Mouse (Mus musculus) ES-Bruce4 (cell line): ENCODE measurements around the gene Tshz2. TPM values are rescaled to one million over a fixed set of nuclear protein-coding genes. Genes with fewer than 3 reads are reported as not detected.

Experiments used
- H3K27ac ChIP-seq: 2 replicates; pipeline ENCODE4 v1.5.1; 2012; ENCODE audit warnings: low read length, inconsistent platforms; ENCODE audit not compliant: insufficient read depth
- H3K27me3 ChIP-seq: 2 replicates; pipeline ENCODE4 v1.6.1; 2012; ENCODE audit warnings: mild to moderate bottlenecking, low read length, inconsistent platforms; ENCODE audit not compliant: control insufficient read depth, poor library complexity, insufficient read depth, severe bottlenecking
- H3K36me3 ChIP-seq: 2 replicates; pipeline ENCODE4 v1.6.1; 2012; ENCODE audit warnings: inconsistent platforms, mild to moderate bottlenecking, low read length, moderate library complexity; ENCODE audit not compliant: control insufficient read depth, poor library complexity, insufficient read depth, severe bottlenecking
- H3K4me1 ChIP-seq: one replicate; pipeline ENCODE4 v1.8.1; 2011; ENCODE audit warnings: low read length; ENCODE audit not compliant: control insufficient read depth, insufficient read depth
- H3K4me3 ChIP-seq: 2 replicates; pipeline ENCODE4 v1.5.1; 2011; ENCODE audit warnings: low read depth, mild to moderate bottlenecking, low read length
- H3K9ac ChIP-seq: 2 replicates; pipeline ENCODE4 v1.6.1; 2012; ENCODE audit warnings: low read depth, mild to moderate bottlenecking, inconsistent platforms; ENCODE audit not compliant: poor library complexity, severe bottlenecking
- H3K9me3 ChIP-seq: replicated peaks from 2 replicates; pipeline ENCODE4 v1.6.1; 2012; ENCODE audit warnings: mild to moderate bottlenecking, low read length, inconsistent platforms; ENCODE audit not compliant: control insufficient read depth, poor library complexity, insufficient read depth, severe bottlenecking
- CTCF ChIP-seq: IDR thresholded peaks from one replicate; pipeline ENCODE4 v1.8.1; 2011; ENCODE audit warnings: low read depth, low read length
- EP300 ChIP-seq: IDR thresholded peaks from 2 replicates; pipeline ENCODE4 v1.6.1; 2011; ENCODE audit warnings: low read depth, low read length; ENCODE audit not compliant: insufficient read depth
- POLR2A ChIP-seq: IDR thresholded peaks from one replicate; pipeline ENCODE4 v1.8.1; 2011; ENCODE audit warnings: low read length; ENCODE audit not compliant: insufficient read depth
- polyA plus RNA-seq: library from polyadenylated mRNA; stranded (reverse); fragments of >200 nt; gene quantifications from 2 replicates; pipeline ENCODE4 v1.2.4, GENCODE M21; 2011; ENCODE audit warnings: low read depth; ENCODE audit not compliant: missing spikeins, insufficient read depth, insufficient read length

The Tshz2 gene
- polyA plus RNA-seq, 1 experiment, result 0.24 TPM

- no peaks in the 10 kb centered on the region for H3K36me3 ChIP-seq
- no peaks in the 10 kb centered on the region for H3K4me1 ChIP-seq
- H3K9me3 ChIP-seq, result no peaks in the 10 kb centered on the region
- no peak overlapping the region for H3K4me3 ChIP-seq
- no peak overlapping the region for H3K27ac ChIP-seq
- TF ChIP-seq CTCF, result no peak
- TF ChIP-seq POLR2A, result no peak
- no peak for TF ChIP-seq EP300
- no peaks in the 10 kb centered on the region for H3K27me3 ChIP-seq
- no peak overlapping the region for H3K9ac ChIP-seq
These were observed 201.8 kb downstream of the Tshz2 start for GRCm38 (mm10) chr2:169834602-169835001.

GRCm38 (mm10) chr2:169837031-169837605 is 204.3 kb downstream of the Tshz2 start:
- H3K4me1 ChIP-seq, result no peaks in the 10 kb centered on the region
- TF ChIP-seq CTCF (no peak), EP300 (no peak), POLR2A (no peak)
- H3K9ac ChIP-seq, result no peak overlapping the region

GRCm38 (mm10) chr2:169838521-169838920 is 205.7 kb downstream of the Tshz2 start:
- H3K36me3 ChIP-seq, result no peaks in the 10 kb centered on the region
- no peaks in the 10 kb centered on the region for H3K9me3 ChIP-seq
- no peak overlapping the region for H3K27ac ChIP-seq
- no peaks in the 10 kb centered on the region for H3K4me1 ChIP-seq
- TF ChIP-seq EP300 (no peak), CTCF (no peak), POLR2A (no peak)
- H3K4me3 ChIP-seq, result no peak overlapping the region
- H3K9ac ChIP-seq, result no peak overlapping the region
- H3K27me3 ChIP-seq, result no peaks in the 10 kb centered on the region

More at GRCm38 (mm10) chr2:169837031-169837605, 204.3 kb downstream of the Tshz2 start:
- Histone ChIP-seq H3K9me3 (no peaks in the 10 kb centered on the region), H3K27me3 (no peaks in the 10 kb centered on the region), H3K27ac (no peak overlapping the region), H3K4me3 (no peak overlapping the region), H3K36me3 (no peaks in the 10 kb centered on the region)

- Histone ChIP-seq H3K9me3 (no peaks in the 10 kb centered on the region), H3K27ac (no peak overlapping the region), H3K9ac (no peak overlapping the region), H3K4me1 (no peaks in the 10 kb centered on the region), H3K4me3 (no peak overlapping the region), H3K36me3 (no peaks in the 10 kb centered on the region), H3K27me3 (no peaks in the 10 kb centered on the region)
- TF ChIP-seq CTCF (no peak), EP300 (no peak), POLR2A (no peak)
These were observed 208.6 kb downstream of the Tshz2 start for GRCm38 (mm10) chr2:169841442-169841841.

GRCm38 (mm10) chr2:169842494-169842893 is 209.7 kb downstream of the Tshz2 start:
- Histone ChIP-seq H3K4me3 (no peak overlapping the region), H3K4me1 (no peaks in the 10 kb centered on the region), H3K27ac (no peak overlapping the region)

GRCm38 (mm10) chr2:169843553-169843952 is 210.7 kb downstream of the Tshz2 start:
- Histone ChIP-seq H3K4me3 (no peak overlapping the region), H3K9ac (no peak overlapping the region), H3K36me3 (no peaks in the 10 kb centered on the region), H3K9me3 (no peaks in the 10 kb centered on the region), H3K27ac (no peak overlapping the region), H3K4me1 (no peaks in the 10 kb centered on the region), H3K27me3 (no peaks in the 10 kb centered on the region)
- TF ChIP-seq POLR2A (no peak), CTCF (no peak), EP300 (no peak)

More at GRCm38 (mm10) chr2:169842494-169842893, 209.7 kb downstream of the Tshz2 start:
- Histone ChIP-seq H3K9me3 (no peaks in the 10 kb centered on the region), H3K9ac (no peak overlapping the region), H3K27me3 (no peaks in the 10 kb centered on the region), H3K36me3 (no peaks in the 10 kb centered on the region)
- TF ChIP-seq EP300 (no peak), POLR2A (no peak), CTCF (no peak)
